Mouse (Mus musculus) liver, embryonic 15.5 days (tissue): Measurements from ENCODE around the gene Mterf1a. TPM values are rescaled to one million over a fixed set of nuclear protein-coding genes. Genes with fewer than 3 reads are reported as not detected.
"Not testable (repeated sequence)": the region's sequence is repeated elsewhere in the genome, so short reads cannot be mapped to it uniquely, and the experiment has no call there.

Experiments
- ATAC-seq: fragments of 200-750 bp; cut with Nextera tagmentation; 2 replicates; pipeline ENCODE4 v1.8.0; 2017; ENCODE audit warnings: moderate number of reproducible peaks, mild to moderate bottlenecking, moderate library complexity; ENCODE audit not compliant: insufficient read depth
- H3K27ac ChIP-seq: fragments of 300-500 bp; sonication (generic); replicated peaks from 2 replicates; pipeline ENCODE4 v1.5.1; 2015; ENCODE audit warnings: mild to moderate bottlenecking, inconsistent platforms
- H3K27me3 ChIP-seq: fragments of 300-500 bp; sonication (generic); 2 replicates; pipeline ENCODE4 v1.6.1; 2015; ENCODE audit warnings: mild to moderate bottlenecking, inconsistent platforms
- H3K36me3 ChIP-seq: fragments of 300-500 bp; sonication (generic); replicated peaks from 2 replicates; pipeline ENCODE4 v1.6.1; 2015; ENCODE audit warnings: moderate library complexity, mild to moderate bottlenecking, inconsistent platforms
- H3K4me1 ChIP-seq: fragments of 300-500 bp; sonication (generic); replicated peaks from 2 replicates; pipeline ENCODE4 v1.6.1; 2015; ENCODE audit warnings: inconsistent platforms
- H3K4me2 ChIP-seq: fragments of 300-500 bp; sonication (generic); 2 replicates; pipeline ENCODE4 v1.6.1; 2015; ENCODE audit warnings: moderate library complexity, mild to moderate bottlenecking, inconsistent platforms
- H3K4me3 ChIP-seq: fragments of 300-500 bp; sonication (generic); replicated peaks from 2 replicates; pipeline ENCODE4 v1.5.1; 2015; ENCODE audit warnings: mild to moderate bottlenecking, inconsistent platforms
- H3K9ac ChIP-seq: fragments of 300-500 bp; sonication (generic); 2 replicates; pipeline ENCODE4 v1.6.1; 2015; ENCODE audit warnings: moderate library complexity, mild to moderate bottlenecking, inconsistent platforms
- H3K9me3 ChIP-seq: fragments of 300-500 bp; sonication (generic); replicated peaks from 2 replicates; pipeline ENCODE4 v1.6.1; 2016; ENCODE audit warnings: inconsistent platforms
- WGBS: fragments of 180-500 bp; shearing (Covaris S2); methylation state at CpG from one replicate; pipeline ENCODE4 v1.1.7; 2015; ENCODE audit warnings: mixed read lengths; ENCODE audit not compliant: insufficient replicate concordance; 5-methylcytosine and 5-hydroxymethylcytosine counted together
- polyA plus RNA-seq: library from polyadenylated mRNA; unstranded; fragments of >200 nt; fragmentation: Nextera tagmentation; extraction: Ambion mirVana; gene quantifications from 2 replicates; pipeline ENCODE4 v1.2.1, GENCODE M21; 2015

Gene Mterf1a
- polyA plus RNA-seq: 3.8 and 4.4 TPM in 2 replicates

GRCm38 (mm10) chr5:3893459-3894293 is at the start of gene Mterf1a:
Gene Mterf1a, minus strand, starts transcription at chr5:3893933.
- H3K27me3 ChIP-seq, H3K4me1 ChIP-seq, H3K36me3 ChIP-seq, H3K9me3 ChIP-seq, H3K27ac ChIP-seq: not testable (repeated sequence)
- Histone ChIP-seq H3K9ac (peak within 1 kb of the TSS; percentile 38), H3K4me3 (peak within 1 kb of the TSS; percentile 64), H3K4me2 (peak within 1 kb of the TSS; percentile 71)
- WGBS: under 1% methylated on average over 9 of the region's 47 CpGs
- peak; percentile 100 for ATAC-seq

- WGBS: 65% methylated on average over 4 of the region's 4 CpGs
- H3K4me1 ChIP-seq: peaks cover 11% of the 10 kb centered on the region; the same call in 1 of the 2 replicates
- H3K27ac ChIP-seq, H3K4me2 ChIP-seq, H3K4me3 ChIP-seq, H3K36me3 ChIP-seq, H3K27me3 ChIP-seq, ATAC-seq, H3K9ac ChIP-seq, H3K9me3 ChIP-seq: not testable (repeated sequence)
Observed at GRCm38 (mm10) chr5:3943169-3943568, 49.4 kb upstream of the Mterf1a start.

GRCm38 (mm10) chr5:3941240-3941639 is 47.5 kb upstream of the Mterf1a start:
- Histone ChIP-seq H3K36me3 (no peaks in the 10 kb centered on the region), H3K4me2 (no peak overlapping the region), H3K9ac (no peak overlapping the region), H3K9me3 (no peaks in the 10 kb centered on the region), H3K4me3 (no peak overlapping the region), H3K4me1 (peaks cover 19% of the 10 kb centered on the region), H3K27ac (no peak overlapping the region), H3K27me3 (no peaks in the 10 kb centered on the region)
- 77% methylated on average over 2 of the region's 2 CpGs for WGBS
- ATAC-seq: no peak

- Histone ChIP-seq H3K27ac (no peak overlapping the region), H3K4me1 (peaks cover 24% of the 10 kb centered on the region), H3K27me3 (no peaks in the 10 kb centered on the region), H3K36me3 (no peaks in the 10 kb centered on the region), H3K4me3 (no peak overlapping the region), H3K9me3 (no peaks in the 10 kb centered on the region), H3K9ac (no peak overlapping the region), H3K4me2 (no peak overlapping the region)
- WGBS: 79% methylated on average over 5 of the region's 5 CpGs
- ATAC-seq: 0 out of 2 replicates have a peak, but pooled peaks have one; percentile 5
Observed at GRCm38 (mm10) chr5:3939335-3939734, 45.6 kb upstream of the Mterf1a start.

GRCm38 (mm10) chr5:3938905-3939304 is 45.2 kb upstream of the Mterf1a start:
- H3K27ac ChIP-seq: no peak overlapping the region
- no peak overlapping the region for H3K9ac ChIP-seq
- no peak for ATAC-seq
- H3K27me3 ChIP-seq: no peaks in the 10 kb centered on the region
- no peak overlapping the region for H3K4me3 ChIP-seq
- no peaks in the 10 kb centered on the region for H3K36me3 ChIP-seq
- no peaks in the 10 kb centered on the region for H3K9me3 ChIP-seq
- H3K4me1 ChIP-seq: peaks cover 24% of the 10 kb centered on the region
- H3K4me2 ChIP-seq: no peak overlapping the region
- 78% methylated on average over 3 of the region's 3 CpGs for WGBS

- Histone ChIP-seq H3K36me3 (no peaks in the 10 kb centered on the region), H3K27ac (no peak overlapping the region), H3K9ac (no peak overlapping the region), H3K4me2 (no peak overlapping the region), H3K4me3 (no peak overlapping the region), H3K27me3 (no peaks in the 10 kb centered on the region), H3K9me3 (no peaks in the 10 kb centered on the region), H3K4me1 (peaks cover 24% of the 10 kb centered on the region)
- ATAC-seq: no peak
- 64% methylated on average over 8 of the region's 8 CpGs for WGBS
Observed at GRCm38 (mm10) chr5:3935778-3936554, 42.2 kb upstream of the Mterf1a start.

- H3K27ac ChIP-seq: no peak overlapping the region
- no peak for ATAC-seq
- 73% methylated on average over 5 of the region's 5 CpGs for WGBS
- peaks cover 24% of the 10 kb centered on the region for H3K4me1 ChIP-seq
- no peak overlapping the region for H3K9ac ChIP-seq
- no peaks in the 10 kb centered on the region for H3K27me3 ChIP-seq
- H3K36me3 ChIP-seq: no peaks in the 10 kb centered on the region
- H3K9me3 ChIP-seq: no peaks in the 10 kb centered on the region
- H3K4me3 ChIP-seq: no peak overlapping the region
- no peak overlapping the region for H3K4me2 ChIP-seq
Observed at GRCm38 (mm10) chr5:3935266-3935665, 41.5 kb upstream of the Mterf1a start.

- H3K4me2 ChIP-seq: no peak overlapping the region
- 88% methylated on average over 3 of the region's 3 CpGs for WGBS
- ATAC-seq: no peak
- peaks cover 32% of the 10 kb centered on the region for H3K4me1 ChIP-seq
- H3K9ac ChIP-seq: no peak overlapping the region
- no peak overlapping the region for H3K4me3 ChIP-seq
- H3K36me3 ChIP-seq: no peaks in the 10 kb centered on the region
- H3K27ac ChIP-seq: no peak overlapping the region
- no peaks in the 10 kb centered on the region for H3K9me3 ChIP-seq
- no peaks in the 10 kb centered on the region for H3K27me3 ChIP-seq
Observed at GRCm38 (mm10) chr5:3933551-3933950, 39.8 kb upstream of the Mterf1a start.

- Histone ChIP-seq H3K4me1 (peaks cover 30% of the 10 kb centered on the region), H3K9me3 (no peaks in the 10 kb centered on the region), H3K9ac (no peak overlapping the region), H3K27me3 (no peaks in the 10 kb centered on the region), H3K27ac (no peak overlapping the region), H3K4me3 (no peak overlapping the region), H3K36me3 (no peaks in the 10 kb centered on the region), H3K4me2 (no peak overlapping the region)
- ATAC-seq: no peak
- WGBS: 72% methylated on average over 3 of the region's 3 CpGs
Observed at GRCm38 (mm10) chr5:3931636-3932035, 37.9 kb upstream of the Mterf1a start.

- Histone ChIP-seq H3K9me3 (no peaks in the 10 kb centered on the region), H3K27me3 (no peaks in the 10 kb centered on the region), H3K9ac (no peak overlapping the region), H3K36me3 (no peaks in the 10 kb centered on the region), H3K27ac (no peak overlapping the region), H3K4me3 (no peak overlapping the region), H3K4me2 (no peak overlapping the region), H3K4me1 (peaks cover 28% of the 10 kb centered on the region)
- WGBS: 68% methylated on average over 5 of the region's 5 CpGs
- ATAC-seq: no peak
Observed at GRCm38 (mm10) chr5:3930760-3931159, 37.0 kb upstream of the Mterf1a start.

GRCm38 (mm10) chr5:3928690-3929046 is 34.9 kb upstream of the Mterf1a start:
- Histone ChIP-seq H3K27ac (peak overlapping the region; percentile 74), H3K4me1 (peaks cover 23% of the 10 kb centered on the region), H3K27me3 (no peaks in the 10 kb centered on the region), H3K9me3 (no peaks in the 10 kb centered on the region), H3K4me3 (peak overlapping the region; percentile 91), H3K36me3 (no peaks in the 10 kb centered on the region), H3K4me2 (peak overlapping the region; percentile 87), H3K9ac (peak overlapping the region; percentile 85)
- 0% methylated on average over 12 of the region's 12 CpGs for WGBS
- ATAC-seq: peak; percentile 56
